Mouse (Mus musculus) cortical plate, adult 2 months (tissue): Measurements from ENCODE around the gene Rad52.

Source experiments
- CTCF ChIP-seq: fragments of 200-500 bp; IDR thresholded peaks from 2 replicates; pipeline ENCODE4 v1.5.1; 2011; ENCODE audit warnings: mild to moderate bottlenecking, control low read depth, low read length; ENCODE audit not compliant: insufficient read depth; ENCODE audit errors: extremely low read depth
- POLR2A ChIP-seq: fragments of 200-500 bp; IDR thresholded peaks from 2 replicates; pipeline ENCODE4 v1.6.1; 2011; ENCODE audit warnings: mild to moderate bottlenecking, low read length, control low read depth; ENCODE audit not compliant: insufficient read depth; ENCODE audit errors: extremely low read depth

GRCm38 (mm10) chr6:119860236-119860635 is 42.3 kb upstream of the Rad52 start:
- TF ChIP-seq CTCF = no peak
- no peak for TF ChIP-seq POLR2A
